In the genomic region with DNA sequence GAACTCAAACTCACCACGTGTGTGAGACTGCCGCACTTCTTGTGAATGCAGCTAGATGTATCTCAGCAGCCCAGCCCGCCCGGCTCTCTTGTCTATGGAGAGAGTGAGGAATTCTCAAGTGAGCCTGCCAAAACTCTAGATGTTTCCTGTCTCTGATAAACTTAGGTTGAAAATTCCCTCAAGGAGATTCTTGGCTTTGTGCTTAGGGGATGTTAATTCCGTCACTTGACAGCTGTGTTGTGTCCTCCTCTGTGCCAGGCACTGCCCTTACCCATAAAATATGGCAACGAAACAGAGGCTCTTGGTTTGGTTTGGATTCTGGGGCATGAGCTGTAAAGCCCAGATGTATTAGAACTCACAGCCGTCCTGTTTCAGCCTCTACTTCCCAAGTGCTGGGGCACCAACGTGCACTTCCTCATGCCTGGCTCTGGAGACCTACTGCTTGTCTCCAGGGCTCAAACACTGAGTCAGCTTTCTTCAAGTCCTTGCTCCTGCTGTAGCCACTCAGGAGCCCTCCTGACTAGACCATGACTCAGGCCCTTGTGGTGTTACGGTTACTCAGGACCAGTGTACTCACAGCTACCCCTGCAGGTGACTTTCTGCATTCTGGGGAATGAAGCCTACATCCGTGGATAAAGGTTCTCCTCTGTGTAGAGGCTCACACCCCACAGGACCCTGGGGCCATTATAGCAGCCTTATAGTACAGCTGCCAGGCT, we compare ENCODE assay signal across 7 mouse cellular contexts. TPM values are rescaled to one million over a fixed set of nuclear protein-coding genes. Genes with fewer than 3 reads are reported as not detected.
A peak's percentile ranks its signal among the peaks of the same experiment; 100 is the strongest.
DNase-seq lines count a peak whose midpoint lies in the region; ATAC-seq and TF ChIP-seq lines count a peak whose summit lies in the region.

No protein-coding gene starts in this region.

- no peak for TF ChIP-seq CTCF in brain, embryonic 14.5 days (IDR thresholded peaks at IDR 0.05; ENCODE audit: borderline replicate concordance, extremely low read depth, insufficient read depth, insufficient read length)
- TF ChIP-seq CTCF in liver, adult 2 months (IDR thresholded peaks at IDR 0.05; ENCODE audit: low read depth, low read length) = 0 out of 2 replicates have a peak, but pooled peaks have one; percentile 6
- TF ChIP-seq CTCF in stomach, postnatal 0 days (IDR thresholded peaks at IDR 0.05; ENCODE audit: low read depth) = peak; percentile 75

- no peak overlapping the region for H3K9ac ChIP-seq in liver, adult 2 months (ENCODE audit: low read depth, low read length)
- no peak overlapping the region for H3K9ac ChIP-seq in stomach, postnatal 0 days (ENCODE audit: low read length)

- WGBS in liver, adult 2 months = 79% methylated on average over 10 of the region's 10 CpGs
- 54% methylated on average over 10 of the region's 10 CpGs for WGBS in stomach, postnatal 0 days

- no peak for TF ChIP-seq POLR2A in brain, embryonic 14.5 days (IDR thresholded peaks at IDR 0.05; ENCODE audit: borderline replicate concordance, extremely low read depth, insufficient read depth, insufficient read length, poor library complexity, severe bottlenecking)
- TF ChIP-seq POLR2A in liver, adult 2 months (IDR thresholded peaks at IDR 0.05; ENCODE audit: extremely low read depth, insufficient read depth, low read length) = no peak

- no peak overlapping the region for H3K4me2 ChIP-seq in stomach, postnatal 0 days (replicated peaks; ENCODE audit: low read depth)

- no peaks in the 10 kb centered on the region for H3K27me3 ChIP-seq in liver, adult 2 months (ENCODE audit: control insufficient read depth, insufficient read depth, low read length)
- H3K27me3 ChIP-seq in stomach, postnatal 0 days (ENCODE audit: control insufficient read depth, insufficient read depth, low read length) = no peaks in the 10 kb centered on the region

- H3K79me2 ChIP-seq in liver, adult 2 months (ENCODE audit: control insufficient read depth, insufficient read depth, low read length) = no peaks in the 10 kb centered on the region

- no peaks in the 10 kb centered on the region for H3K4me1 ChIP-seq in liver, adult 2 months (ENCODE audit: control insufficient read depth, insufficient read depth, low read length)
- H3K4me1 ChIP-seq in stomach, postnatal 0 days (replicated peaks; ENCODE audit: control insufficient read depth, insufficient read depth) = peaks cover 3% of the 10 kb centered on the region; the same call in 1 of the 2 replicates

- TF ChIP-seq EP300 in stomach, postnatal 0 days (optimal IDR thresholded peaks at IDR 0.05) = no peak

- H3K27ac ChIP-seq in liver, adult 2 months (replicated peaks; ENCODE audit: insufficient read depth, low read depth, low read length) = no peak overlapping the region
- no peak overlapping the region; the same call in 1 of the 2 replicates for H3K27ac ChIP-seq in stomach, postnatal 0 days (replicated peaks)

- no peaks in the 10 kb centered on the region for H3K9me3 ChIP-seq in stomach, postnatal 0 days (ENCODE audit: control insufficient read depth, low read length)

- DNase-seq in right cerebral cortex, adult 18-20 months = peak; percentile 25
- DNase-seq in right cerebral cortex, postnatal 36 days (ENCODE audit: low spot score in 2 of 2) = no peak
- peak; percentile 30 for DNase-seq in brain, embryonic 14.5 days (ENCODE audit: low read depth)
- DNase-seq in liver, adult 2 months (ENCODE audit: extremely low read depth, low read depth, low spot score) = no peak
- peak; percentile 37 for DNase-seq in stomach, postnatal 0 days (ENCODE audit: low spot score)
- DNase-seq in urinary bladder, adult 2 months (ENCODE audit: low spot score) = no peak
- DNase-seq in layer of hippocampus, adult 8-10 months (ENCODE audit: low spot score in 2 of 2) = no peak

- H3K36me3 ChIP-seq in liver, adult 2 months (ENCODE audit: control insufficient read depth, insufficient read depth, low read length) = no peaks in the 10 kb centered on the region
- no peaks in the 10 kb centered on the region; the same call in 1 of the 2 replicates for H3K36me3 ChIP-seq in stomach, postnatal 0 days (ENCODE audit: control insufficient read depth, insufficient read depth, low read length)

- no peak overlapping the region for H3K4me3 ChIP-seq in liver, adult 2 months (ENCODE audit: insufficient read depth, low read depth, low read length)
- no peak overlapping the region for H3K4me3 ChIP-seq in stomach, postnatal 0 days (ENCODE audit: low read depth, low read length)

- peak; percentile 88 for ATAC-seq in stomach, postnatal 0 days (ENCODE audit: low FRiP score, low TSS enrichment)

RNA-seq across cellular contexts. Expression of a gene that starts 15.1 kb away (rescaled TPM):
- polyA plus RNA-seq in brain, embryonic 14.5 days (2012; rRNA removed) = 12.5 and 13.5 TPM in 2 replicates
- total RNA-seq in liver, adult 2 months (2014; rRNA removed) = 0.07 TPM in 1 of 2 replicates, not detected in the other
- not detected in 2 replicates for polyA plus RNA-seq in liver, adult 2 months (2012; rRNA removed)
- 16.3 and 22.8 TPM in 2 replicates for polyA plus RNA-seq in stomach, postnatal 0 days (2015; fragmentation: Nextera tagmentation; extraction: Ambion mirVana)
- polyA plus RNA-seq in urinary bladder, adult 2 months (2012; rRNA removed) = 0.90 and 1.2 TPM in 2 replicates
- under 1 TPM in 2 of 4 experiments, not detected in 2; 0.13 to 0.19 TPM for total RNA-seq in layer of hippocampus, adult 8-10 months (2022)

RNA-seq across cellular contexts. Expression of a gene that starts 25.8 kb away (rescaled TPM):
- polyA plus RNA-seq in brain, embryonic 14.5 days (2012; rRNA removed) = not detected in 2 replicates
- total RNA-seq in liver, adult 2 months (2014; rRNA removed) = not detected in 2 replicates
- not detected in 2 replicates for polyA plus RNA-seq in liver, adult 2 months (2012; rRNA removed)
- polyA plus RNA-seq in stomach, postnatal 0 days (2015; fragmentation: Nextera tagmentation; extraction: Ambion mirVana) = 0.17 TPM in 2 replicates
- polyA plus RNA-seq in urinary bladder, adult 2 months (2012; rRNA removed) = 0.07 TPM in 1 of 2 replicates, not detected in the other
- total RNA-seq in layer of hippocampus, adult 8-10 months (2022) = under 1 TPM in 1 of 4 experiments, not detected in 3; 0.11 TPM

RNA-seq across cellular contexts. Expression of a gene that starts 25.8 kb away (rescaled TPM):
- polyA plus RNA-seq in brain, embryonic 14.5 days (2012; rRNA removed) = 99.5 and 108 TPM in 2 replicates
- total RNA-seq in liver, adult 2 months (2014; rRNA removed) = 24.7 and 31.5 TPM in 2 replicates
- polyA plus RNA-seq in liver, adult 2 months (2012; rRNA removed) = 20.4 and 22.0 TPM in 2 replicates
- 87.5 and 102 TPM in 2 replicates for polyA plus RNA-seq in stomach, postnatal 0 days (2015; fragmentation: Nextera tagmentation; extraction: Ambion mirVana)
- 161 and 189 TPM in 2 replicates for polyA plus RNA-seq in urinary bladder, adult 2 months (2012; rRNA removed)
- 1,000 to 10,000 TPM; 1,012 to 1,060 (median 1,025) TPM for total RNA-seq in layer of hippocampus, adult 8-10 months (2022)

Comparison
In these comparisons a context has a peak if more than half of its experiments do, and no peak if none do; other contexts are left out.
1. DNase-seq: peak in right cerebral cortex, adult 18-20 months (single experiment), brain, embryonic 14.5 days (single experiment) and stomach, postnatal 0 days (single experiment); none in right cerebral cortex, postnatal 36 days (0 of 2), liver, adult 2 months (single experiment), urinary bladder, adult 2 months (single experiment) and layer of hippocampus, adult 8-10 months (0 of 2).